Mouse (Mus musculus) liver, postnatal 0 days (tissue): ENCODE results near the gene Ncan.

Experiments
- CTCF ChIP-seq: sonication (generic); IDR thresholded peaks from 2 replicates; pipeline ENCODE4 v1.5.1; 2016; ENCODE audit warnings: antibody characterized with exemption, low read depth
- EP300 ChIP-seq: IDR thresholded peaks from 2 replicates; pipeline ENCODE4 v1.6.1; 2016; ENCODE audit warnings: antibody characterized with exemption, low read depth, mild to moderate bottlenecking

GRCm38 (mm10) chr8:70157240-70157800, 36.6 kb upstream of the Ncan start:
- TF ChIP-seq EP300 (no peak), CTCF (no peak)
